ENCODE assay signal across 9 mouse cellular contexts in genomic region chr8:110847645-110848495, GRCm38 (mm10). TPM values are rescaled to one million over a fixed set of nuclear protein-coding genes. Genes with fewer than 3 reads are reported as not detected.
DNase-seq lines count a peak whose midpoint lies in the region; ATAC-seq and TF ChIP-seq lines count a peak whose summit lies in the region.
"Had no signal": no experiment of that assay in that cellular context is flagged by ENCODE, and none has a peak within 500 bp of the region (broad histone marks: within the 10 kb centered on the region; RNA-seq: fewer than 3 reads in every experiment).

No protein-coding gene starts in this region.

- H3ac ChIP-seq in C2C12 (ENCODE audit: control insufficient read depth, insufficient read length, low read depth) = peak overlapping the region; percentile 40

- TF ChIP-seq CTCF in cerebellum, adult 2 months (IDR thresholded peaks at IDR 0.05; ENCODE audit: borderline replicate concordance, insufficient read depth, low read depth, low read length) = no peak
- TF ChIP-seq CTCF in C2C12 (IDR thresholded peaks at IDR 0.05; ENCODE audit: control insufficient read depth, insufficient read depth, insufficient read length) = no peak
- TF ChIP-seq CTCF in forebrain, postnatal 0 days (IDR thresholded peaks at IDR 0.05; ENCODE audit: low read depth) = no peak
- TF ChIP-seq CTCF in liver, postnatal 0 days (IDR thresholded peaks at IDR 0.05; ENCODE audit: low read depth) = no peak

- peaks cover 53% of the 10 kb centered on the region for H3K79me3 ChIP-seq in C2C12 (ENCODE audit: low read depth)

- 55% methylated on average over 14 of the region's 14 CpGs for WGBS in cerebellum, adult 2 months
- WGBS in forebrain, postnatal 0 days = 59% methylated on average over 14 of the region's 14 CpGs
- WGBS in liver, postnatal 0 days (ENCODE audit: insufficient replicate concordance) = 47% methylated on average over 14 of the region's 14 CpGs

- no peak for TF ChIP-seq POLR2A in cerebellum, adult 2 months (IDR thresholded peaks at IDR 0.05; ENCODE audit: borderline replicate concordance, insufficient read depth, low read length)

- H3K4me2 ChIP-seq in forebrain, postnatal 0 days (ENCODE audit: low read depth) = peak overlapping the region; percentile 71
- H3K4me2 ChIP-seq in liver, postnatal 0 days (ENCODE audit: low read depth, low read length) = peak overlapping the region; percentile 88

- H3K4me1 ChIP-seq in cerebellum, adult 2 months (ENCODE audit: control insufficient read depth, insufficient read depth, low read length) = peaks cover 3% of the 10 kb centered on the region; the same call in 1 of the 2 replicates
- peaks cover 16% of the 10 kb centered on the region for H3K4me1 ChIP-seq in forebrain, postnatal 0 days (ENCODE audit: insufficient read depth)
- H3K4me1 ChIP-seq in liver, postnatal 0 days (ENCODE audit: insufficient read depth) = peaks cover 14% of the 10 kb centered on the region

- peak in 1 of 2 experiments; percentile 6 for DNase-seq in cerebellum, adult 2 months
- no peak for DNase-seq in forebrain, postnatal 0 days
- no peak for DNase-seq in liver, postnatal 0 days
- DNase-seq in embryo, embryonic 11 days = no peak
- DNase-seq in gastrocnemius, adult 8-10 months (ENCODE audit: low spot score in 2 of 2) = no peak
- no peak for DNase-seq in left cerebral cortex, postnatal 36 days (ENCODE audit: low spot score in 2 of 2)
- DNase-seq: cerebellum, adult 18-20 months had no signal

- no peaks in the 10 kb centered on the region for H3K27me3 ChIP-seq in cerebellum, adult 2 months (ENCODE audit: control insufficient read depth, insufficient read depth, low read length)
- H3K27me3 ChIP-seq in C2C12 (ENCODE audit: control insufficient read depth, insufficient read depth, insufficient read length) = no peaks in the 10 kb centered on the region
- no peaks in the 10 kb centered on the region for H3K27me3 ChIP-seq in forebrain, postnatal 0 days (ENCODE audit: insufficient read depth, low read length)
- H3K27me3 ChIP-seq in liver, postnatal 0 days (ENCODE audit: insufficient read depth, low read length) = no peaks in the 10 kb centered on the region

- intact Hi-C loops in left cerebral cortex, postnatal 36 days (cut with DNase I) = loop anchor here (2.0 to 10.0 kb wide), 2 partner anchors 93 to 203 kb away; no protein-coding TSS in a partner anchor

- H3K27ac ChIP-seq in cerebellum, adult 2 months (ENCODE audit: insufficient read depth, low read length) = no peak overlapping the region
- H3K27ac ChIP-seq in forebrain, postnatal 0 days (ENCODE audit: low read depth, low read length) = no peak overlapping the region
- peak overlapping the region; percentile 91 for H3K27ac ChIP-seq in liver, postnatal 0 days (ENCODE audit: low read depth)

- ATAC-seq in cerebellum, adult (ENCODE audit: insufficient number of reproducible peaks, low FRiP score, low TSS enrichment) = no peak
- ATAC-seq in forebrain, postnatal 0 days = no peak
- ATAC-seq in liver, postnatal 0 days = no peak

- no peak for TF ChIP-seq EP300 in liver, postnatal 0 days (IDR thresholded peaks at IDR 0.05; ENCODE audit: low read depth)

- peak overlapping the region; percentile 83 for H3K9ac ChIP-seq in forebrain, postnatal 0 days
- peak overlapping the region; percentile 88 for H3K9ac ChIP-seq in liver, postnatal 0 days (replicated peaks)

- peaks cover 60% of the 10 kb centered on the region for H3K36me3 ChIP-seq in C2C12 (ENCODE audit: control insufficient read depth, insufficient read depth)
- peaks cover 44% of the 10 kb centered on the region for H3K36me3 ChIP-seq in forebrain, postnatal 0 days (ENCODE audit: insufficient read depth)
- peaks cover 44% of the 10 kb centered on the region for H3K36me3 ChIP-seq in liver, postnatal 0 days (replicated peaks; ENCODE audit: insufficient read depth, low read length)

- peaks cover 66% of the 10 kb centered on the region for H3K79me2 ChIP-seq in C2C12 (ENCODE audit: control insufficient read depth, insufficient read depth)

- no peaks in the 10 kb centered on the region for H3K9me3 ChIP-seq in forebrain, postnatal 0 days (ENCODE audit: low read length)
- H3K9me3 ChIP-seq in liver, postnatal 0 days (ENCODE audit: low read length) = no peaks in the 10 kb centered on the region

- peak overlapping the region; percentile 8 for H3K4me3 ChIP-seq in cerebellum, adult 2 months (replicated peaks; ENCODE audit: insufficient read depth, low read depth, low read length)
- peak overlapping the region; percentile 94 for H3K4me3 ChIP-seq in C2C12 (ENCODE audit: insufficient read depth, poor library complexity, severe bottlenecking)
- peak overlapping the region; percentile 76 for H3K4me3 ChIP-seq in forebrain, postnatal 0 days (ENCODE audit: low read depth, low read length)
- peak overlapping the region; percentile 84 for H3K4me3 ChIP-seq in liver, postnatal 0 days (ENCODE audit: low read depth, low read length)

TF ChIP-seq in C2C12, 6 proteins besides CTCF, POLR2A, EP300 and RAD21:
- no peak for TF ChIP-seq FOSL1 (IDR thresholded peaks at IDR 0.05; ENCODE audit: insufficient read depth, low read length, poor library complexity, severe bottlenecking)
- TF ChIP-seq MAX (IDR thresholded peaks at IDR 0.05) = no peak
- TF ChIP-seq CEBPB (IDR thresholded peaks at IDR 0.05; ENCODE audit: low read depth) = no peak
- no peak for TF ChIP-seq USF1 (IDR thresholded peaks at IDR 0.05; ENCODE audit: low read depth)
- no peak for TF ChIP-seq MYOD1 (IDR thresholded peaks at IDR 0.05; ENCODE audit: control insufficient read depth, insufficient read length, low read depth)
- TF ChIP-seq MYOG (IDR thresholded peaks at IDR 0.05; ENCODE audit: control insufficient read depth, extremely low read depth, insufficient read length) = no peak

RNA-seq across cellular contexts. Expression of gene Sf3b3, which starts 1.3 kb away (rescaled TPM):
- polyA plus RNA-seq in cerebellum, adult 2 months (2012; rRNA removed) = 44.5 and 49.9 TPM in 2 replicates
- polyA plus RNA-seq in C2C12 (2012; fragmentation: generic; extraction: Trizol) = 91.8 TPM
- 80.3 and 99.2 TPM in 2 replicates for total RNA-seq in forebrain, postnatal 0 days (2014; rRNA removed)
- polyA plus RNA-seq in forebrain, postnatal 0 days (2015; fragmentation: Nextera tagmentation; extraction: Ambion mirVana) = 52.9 and 64.8 TPM in 2 replicates
- 24.9 and 31.2 TPM in 2 replicates for polyA plus RNA-seq in liver, postnatal 0 days (2015; fragmentation: Nextera tagmentation; extraction: Ambion mirVana)
- 10 to 100 TPM; 14.1 to 19.3 (median 14.3) TPM for total RNA-seq in gastrocnemius, adult 8-10 months (2022)
- total RNA-seq in left cerebral cortex, postnatal 36 days (2021) = 10 to 100 TPM; 57.9 to 65.3 TPM

RNA-seq across cellular contexts. Expression of gene Cog4, which starts 1.5 kb away (rescaled TPM):
- 56.5 and 60.2 TPM in 2 replicates for polyA plus RNA-seq in cerebellum, adult 2 months (2012; rRNA removed)
- polyA plus RNA-seq in C2C12 (2012; fragmentation: generic; extraction: Trizol) = 36.9 TPM
- total RNA-seq in forebrain, postnatal 0 days (2014; rRNA removed) = 50.5 and 63.5 TPM in 2 replicates
- 35.2 and 45.3 TPM in 2 replicates for polyA plus RNA-seq in forebrain, postnatal 0 days (2015; fragmentation: Nextera tagmentation; extraction: Ambion mirVana)
- polyA plus RNA-seq in liver, postnatal 0 days (2015; fragmentation: Nextera tagmentation; extraction: Ambion mirVana) = 22.5 and 22.7 TPM in 2 replicates
- total RNA-seq in gastrocnemius, adult 8-10 months (2022) = 10 to 100 TPM; 61.0 to 68.2 (median 64.3) TPM
- total RNA-seq in left cerebral cortex, postnatal 36 days (2021) = 10 to 100 TPM; 51.7 to 61.4 TPM

RNA-seq across cellular contexts. Expression of gene Il34, which starts 42.1 kb away (rescaled TPM):
- 15.8 and 21.1 TPM in 2 replicates for polyA plus RNA-seq in cerebellum, adult 2 months (2012; rRNA removed)
- 8.6 TPM for polyA plus RNA-seq in C2C12 (2012; fragmentation: generic; extraction: Trizol)
- 10.2 and 11.1 TPM in 2 replicates for total RNA-seq in forebrain, postnatal 0 days (2014; rRNA removed)
- 8.8 and 9.1 TPM in 2 replicates for polyA plus RNA-seq in forebrain, postnatal 0 days (2015; fragmentation: Nextera tagmentation; extraction: Ambion mirVana)
- 0.47 and 0.91 TPM in 2 replicates for polyA plus RNA-seq in liver, postnatal 0 days (2015; fragmentation: Nextera tagmentation; extraction: Ambion mirVana)
- 1 to 10 TPM; 1.6 to 5.5 (median 4.3) TPM for total RNA-seq in gastrocnemius, adult 8-10 months (2022)
- 100 to 1,000 TPM; 103 to 107 TPM for total RNA-seq in left cerebral cortex, postnatal 36 days (2021)

RNA-seq across cellular contexts. Expression of gene Fuk, which starts 54.4 kb away (rescaled TPM):
- 27.1 and 31.0 TPM in 2 replicates for polyA plus RNA-seq in cerebellum, adult 2 months (2012; rRNA removed)
- 6.4 TPM for polyA plus RNA-seq in C2C12 (2012; fragmentation: generic; extraction: Trizol)
- 8.8 and 12.4 TPM in 2 replicates for total RNA-seq in forebrain, postnatal 0 days (2014; rRNA removed)
- polyA plus RNA-seq in forebrain, postnatal 0 days (2015; fragmentation: Nextera tagmentation; extraction: Ambion mirVana) = 3.5 and 4.5 TPM in 2 replicates
- 1.9 and 2.2 TPM in 2 replicates for polyA plus RNA-seq in liver, postnatal 0 days (2015; fragmentation: Nextera tagmentation; extraction: Ambion mirVana)
- 1 to 10 TPM; 3.6 to 4.5 (median 4.0) TPM for total RNA-seq in gastrocnemius, adult 8-10 months (2022)
- 10 to 100 TPM; 17.2 to 21.7 TPM for total RNA-seq in left cerebral cortex, postnatal 36 days (2021)

Comparison
In these comparisons a context has a peak if more than half of its experiments do, and no peak if none do; other contexts are left out.
1. H3K4me3 ChIP-seq: peak in every context shown above with its lines; median percentile 94 in C2C12; 84 in liver, postnatal 0 days; 76 in forebrain, postnatal 0 days; 8 in cerebellum, adult 2 months.